Mouse (Mus musculus) ES-E14 (cell line): Measurements from ENCODE around the gene Kcnj9. TPM values are rescaled to one million over a fixed set of nuclear protein-coding genes. Genes with fewer than 3 reads are reported as not detected.

Source experiments
- DNase-seq: peaks from one replicate; pipeline ENCODE4 v3.0.0-alpha.2; 2013; ENCODE audit warnings: low read depth, low spot score
- H3K27ac ChIP-seq: 2 replicates; pipeline ENCODE4 v1.5.1; 2012; ENCODE audit warnings: low read depth, mild to moderate bottlenecking, low read length, moderate library complexity, mixed read lengths; ENCODE audit not compliant: poor library complexity, insufficient read depth, severe bottlenecking
- H3K36me3 ChIP-seq: 2 replicates; pipeline ENCODE4 v1.6.1; 2012; ENCODE audit warnings: mild to moderate bottlenecking, low read length, moderate library complexity, mixed read lengths; ENCODE audit not compliant: control insufficient read depth, poor library complexity, insufficient read depth, severe bottlenecking
- H3K4me1 ChIP-seq, 2 experiments: fragments of 150-350 bp in 1 of 2; sonication (generic) in 1 of 2; 2 replicates each; pipeline ENCODE4 v1.6.1; 2012; ENCODE audit warnings: low read length in 2 of 2, mild to moderate bottlenecking in 1 of 2, mixed read lengths in 1 of 2; ENCODE audit not compliant: control insufficient read depth in 2 of 2, insufficient read depth in 2 of 2, poor library complexity in 1 of 2
- H3K4me3 ChIP-seq, 2 experiments: fragments of 150-350 bp in 1 of 2; sonication (generic) in 1 of 2; 2 replicates each; pipeline ENCODE4 v1.5.1; 2012; ENCODE audit warnings: low read length in 2 of 2, low read depth in 1 of 2, mild to moderate bottlenecking in 1 of 2, mixed read lengths in 1 of 2; ENCODE audit not compliant: insufficient read depth in 1 of 2, poor library complexity in 1 of 2, severe bottlenecking in 1 of 2
- H3K9ac ChIP-seq: 2 replicates; pipeline ENCODE4 v1.6.1; 2012; ENCODE audit warnings: low read depth, mild to moderate bottlenecking, low read length, mixed read lengths; ENCODE audit not compliant: poor library complexity, insufficient read depth, severe bottlenecking
- H3K9me3 ChIP-seq: fragments of 150-350 bp; sonication (generic); 2 replicates; pipeline ENCODE4 v1.6.1; 2012; ENCODE audit warnings: low read depth, mild to moderate bottlenecking, low read length; ENCODE audit not compliant: control insufficient read depth, insufficient read depth
- CHD2 ChIP-seq: IDR thresholded peaks from 2 replicates; pipeline ENCODE4 v1.6.1; 2014; ENCODE audit warnings: mild to moderate bottlenecking, low read depth, low read length, inconsistent platforms
- HCFC1 ChIP-seq: IDR thresholded peaks from 2 replicates; pipeline ENCODE4 v1.6.1; 2012; ENCODE audit warnings: low read length, inconsistent platforms, borderline replicate concordance; ENCODE audit not compliant: insufficient read depth
- MAFK ChIP-seq: IDR thresholded peaks from 2 replicates; pipeline ENCODE4 v1.6.1; 2014; ENCODE audit warnings: mild to moderate bottlenecking, low read depth, low read length, inconsistent platforms; ENCODE audit not compliant: insufficient read depth
- ZC3H11A ChIP-seq: IDR thresholded peaks from 2 replicates; pipeline ENCODE4 v1.6.1; 2012; ENCODE audit warnings: low read depth, mild to moderate bottlenecking, inconsistent platforms, low read length, borderline replicate concordance
- ZNF384 ChIP-seq: IDR thresholded peaks from 2 replicates; pipeline ENCODE4 v1.6.1; 2012; ENCODE audit warnings: low read depth, low read length, inconsistent platforms
- in situ Hi-C, 2 experiments: fragments of 600-800 bp; cut with MboI; formaldehyde crosslinking; loops; one replicate each; pipeline ENCODE4 v1.15.1; 2025; ENCODE audit warnings: low sequenced_read_pairs in 2 of 2, inconsistent platforms in 1 of 2; ENCODE audit not compliant: unreplicated experiment in 2 of 2
- total RNA-seq: library from RNA; depleted of rRNA; stranded (reverse); fragments of 300-350 nt; gene quantifications from 2 replicates; pipeline ENCODE4 v1.2.3, GENCODE M21; 2012

The Kcnj9 gene
- total RNA-seq, 1 experiment: 1.2 TPM

GRCm38 (mm10) chr1:172314911-172315310 is 14.2 kb downstream of the Kcnj9 start:
- Histone ChIP-seq H3K36me3 (peaks cover 4% of the 10 kb centered on the region; the same call in 1 of the 2 replicates), H3K9ac (no peak overlapping the region), H3K9me3 (no peaks in the 10 kb centered on the region), H3K4me1 (peaks cover 1 to 32% of the 10 kb centered on the region in 2 experiments; a peak in 2 of 4 replicates), H3K4me3 (no peak overlapping the region), H3K27ac (no peak overlapping the region)
- in situ Hi-C loops: loop anchor here in 1 of 2 experiments (10.0 kb wide), 1 partner anchor 170 kb away; the partner anchor contains the start of gene Dcaf8
- no peak for DNase-seq
- TF ChIP-seq MAFK (no peak), ZNF384 (no peak), ZC3H11A (no peak), CHD2 (no peak), HCFC1 (no peak)

- DNase-seq: no peak
- peaks cover 4% of the 10 kb centered on the region; the same call in 1 of the 2 replicates for H3K36me3 ChIP-seq
- in situ Hi-C loops: loop anchor here in 1 of 2 experiments (10.0 kb wide), 1 partner anchor 169 kb away; the partner anchor contains the start of gene Dcaf8
- peaks cover 1 to 30% of the 10 kb centered on the region in 2 experiments; a peak in 2 of 4 replicates for H3K4me1 ChIP-seq
- H3K9ac ChIP-seq: no peak overlapping the region
- no peaks in the 10 kb centered on the region for H3K9me3 ChIP-seq
- no peak overlapping the region for H3K27ac ChIP-seq
- no peak for TF ChIP-seq CHD2
- no peak for TF ChIP-seq ZNF384
- no peak for TF ChIP-seq ZC3H11A
- TF ChIP-seq MAFK: no peak
- no peak for TF ChIP-seq HCFC1
- H3K4me3 ChIP-seq: no peak overlapping the region
These were observed 15.3 kb downstream of the Kcnj9 start for GRCm38 (mm10) chr1:172313613-172314411.

- Histone ChIP-seq H3K27ac (no peak overlapping the region), H3K4me1 (peaks cover under 1 to 22% of the 10 kb centered on the region in 2 experiments; a peak in 2 of 4 replicates), H3K4me3 (peak overlapping the region; percentile 72 to 84), H3K9me3 (no peaks in the 10 kb centered on the region), H3K9ac (peak overlapping the region; percentile 77), H3K36me3 (peaks cover 4% of the 10 kb centered on the region; the same call in 1 of the 2 replicates)
- in situ Hi-C loops: loop anchor here in 1 of 2 experiments (10.0 kb wide), 1 partner anchor 168 kb away; the partner anchor contains the start of gene Dcaf8
- TF ChIP-seq MAFK (no peak), ZNF384 (no peak), CHD2 (no peak), HCFC1 (no peak), ZC3H11A (no peak)
- DNase-seq: no peak
These were observed 16.2 kb downstream of the Kcnj9 start for GRCm38 (mm10) chr1:172312768-172313561.

- no peaks in the 10 kb centered on the region for H3K9me3 ChIP-seq
- peak; percentile 86 for DNase-seq
- in situ Hi-C loops: loop anchor here in 1 of 2 experiments (10.0 kb wide), 1 partner anchor 167 kb away; the partner anchor contains the start of gene Dcaf8
- peak overlapping the region; percentile 72 to 84 for H3K4me3 ChIP-seq
- peaks cover 0 to 16% of the 10 kb centered on the region in 2 experiments; a peak in 2 of 4 replicates for H3K4me1 ChIP-seq
- TF ChIP-seq CHD2 (no peak), ZNF384 (no peak), MAFK (no peak), ZC3H11A (no peak), HCFC1 (no peak)
- peaks cover 4% of the 10 kb centered on the region; the same call in 1 of the 2 replicates for H3K36me3 ChIP-seq
- no peak overlapping the region for H3K27ac ChIP-seq
- H3K9ac ChIP-seq: peak overlapping the region; percentile 77
These were observed 17.0 kb downstream of the Kcnj9 start for GRCm38 (mm10) chr1:172311921-172312767.
